Mouse (Mus musculus) inflammation-experienced regulatory T-cells (primary cell): ENCODE results near the gene Gm6882. TPM values are rescaled to one million over a fixed set of nuclear protein-coding genes. Genes with fewer than 3 reads are reported as not detected.

Source experiments
- polyA plus RNA-seq, 2 experiments: library from polyadenylated mRNA; unstranded; fragments of 100-300 nt; shearing (Covaris generic); gene quantifications; one replicate each; pipeline ENCODE4 v1.2.1; 2017

Gene Gm6882
- 1 to 10 TPM in 1 of 2 experiments, under 1 TPM in 1; 0.24 to 1.8 TPM for polyA plus RNA-seq

DNA sequence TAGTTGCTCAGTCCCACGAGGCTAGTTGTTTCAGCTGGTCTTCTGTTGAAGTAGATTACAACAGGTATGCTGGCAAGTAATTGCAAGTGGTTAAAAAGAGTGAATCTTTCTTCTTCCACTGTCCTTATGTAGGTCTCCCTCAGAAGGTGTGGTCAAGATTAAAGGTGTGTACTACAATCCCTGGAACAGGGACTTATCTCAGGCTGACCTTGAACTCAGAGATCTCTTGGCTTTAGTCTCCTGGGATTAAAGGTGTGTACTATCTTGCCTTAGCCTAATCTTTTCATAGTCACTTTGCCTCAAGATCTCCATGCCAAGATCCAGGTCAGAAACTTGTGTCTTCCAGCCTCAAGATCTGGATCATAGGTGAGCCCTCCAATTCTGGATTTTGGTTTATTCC, at the start of gene Gm6882:
TSS of gene Gm6882 (minus strand) at position 101 of the 400 bp plus-strand sequence.

Other genes with a start within 250 kb of the Gm6882 start
- not detected for gene Gm5157, start 242.3 kb downstream of the Gm6882 start, polyA plus RNA-seq
- gene Vmn1r124, start 172.1 kb downstream of the Gm6882 start, polyA plus RNA-seq, result not detected
- not detected for gene Vmn1r125, start 160.6 kb downstream of the Gm6882 start, polyA plus RNA-seq
- gene Vmn1r126, start 131.3 kb downstream of the Gm6882 start, polyA plus RNA-seq, result not detected
- gene Vmn1r127, start 112.9 kb downstream of the Gm6882 start, polyA plus RNA-seq, result not detected
- gene Vmn1r128, start 83.4 kb downstream of the Gm6882 start, polyA plus RNA-seq, result not detected
- gene Vmn1r129, start 71.5 kb downstream of the Gm6882 start, polyA plus RNA-seq, result not detected
- gene Vmn1r130, start 79.0 kb upstream of the Gm6882 start, polyA plus RNA-seq, result under 1 TPM in 1 of 2 experiments, not detected in 1; 0.32 TPM
- under 1 TPM in 1 of 2 experiments, not detected in 1; 0.34 TPM for gene Vmn1r131, start 113.3 kb upstream of the Gm6882 start, polyA plus RNA-seq
- gene Vmn1r132, start 181.3 kb upstream of the Gm6882 start, polyA plus RNA-seq, result not detected